Mouse (Mus musculus): Measurements from ENCODE around the gene Ydjc. TPM values are rescaled to one million over a fixed set of nuclear protein-coding genes. Genes with fewer than 3 reads are reported as not detected.
"Not testable (repeated sequence)": the region's sequence is repeated elsewhere in the genome, so short reads cannot be mapped to it uniquely, and the experiment has no call there.

Ydjc gene
- total and polyA plus RNA-seq, 3 experiments: 56.7 to 68.5 TPM; not detected in 1

- H3K27me3 ChIP-seq (ENCODE audit: control insufficient read depth in 1 of 2, insufficient read depth in 2 of 2, low read length in 2 of 2): no peaks in the 10 kb centered on the region
- H3K36me3 ChIP-seq (ENCODE audit: control insufficient read depth in 1 of 2, insufficient read depth in 2 of 2, low read length in 2 of 2): peaks cover 5 to 7% of the 10 kb centered on the region in 2 experiments
- H3K4me1 ChIP-seq (ENCODE audit: control insufficient read depth in 1 of 2, insufficient read depth in 2 of 2, low read length in 2 of 2): peaks cover 2 to 5% of the 10 kb centered on the region in 2 experiments; a peak in 3 of 4 replicates
- no peaks in the 10 kb centered on the region for H3K9me3 ChIP-seq (replicated peaks; ENCODE audit: insufficient read depth, low read length)
- no peak for TF ChIP-seq GABPA (IDR thresholded peaks at IDR 0.05; ENCODE audit: low read depth, low read length)
- peak; percentile 78 for TF ChIP-seq POLR2AphosphoS2 (IDR thresholded peaks at IDR 0.05; ENCODE audit: low read length)
- no peak overlapping the region for H3K27ac ChIP-seq (ENCODE audit: control insufficient read depth, low read depth, low read length)
- no peak overlapping the region for H3K9ac ChIP-seq (ENCODE audit: control insufficient read depth, low read depth, low read length, poor library complexity, severe bottlenecking)
- peaks cover 17% of the 10 kb centered on the region for H3K79me2 ChIP-seq (ENCODE audit: control insufficient read depth, insufficient read depth, low read length, poor library complexity)
- DNase-seq (ENCODE audit: low read depth, low spot score): no peak
- no peak overlapping the region for H3K4me3 ChIP-seq (ENCODE audit: control insufficient read depth in 1 of 2, insufficient read depth in 1 of 2, low read depth in 2 of 2, low read length in 2 of 2)
Measured at GRCm38 (mm10) chr16:17151874-17152273, 7.5 kb downstream of the Ydjc start.

DNA sequence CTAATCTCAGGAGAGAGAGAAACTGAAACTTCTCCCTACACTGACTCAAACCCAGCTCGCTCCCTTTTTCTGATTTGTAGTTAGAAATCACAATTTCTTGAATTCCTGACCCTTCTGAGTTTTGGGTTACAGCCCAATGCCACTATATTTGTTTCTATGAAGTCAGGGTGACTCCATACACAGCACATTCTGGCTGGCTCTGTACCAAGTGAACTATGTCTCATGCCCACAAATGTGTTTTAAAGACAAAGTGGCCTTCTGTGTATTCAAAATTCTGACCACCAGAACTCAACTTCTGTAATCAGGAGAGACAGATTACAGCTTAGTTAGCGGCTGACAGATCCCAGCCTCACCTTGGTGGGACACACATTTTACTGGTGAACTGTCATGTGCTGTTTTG lies 9.9 kb downstream of the Ydjc start:
- Histone ChIP-seq H3K27ac (ENCODE audit: control insufficient read depth, low read depth, low read length) (no peak overlapping the region), H3K36me3 (ENCODE audit: control insufficient read depth in 1 of 2, insufficient read depth in 2 of 2, low read length in 2 of 2) (peaks cover 0 to 18% of the 10 kb centered on the region in 2 experiments; a peak in 2 of 4 replicates), H3K79me2 (ENCODE audit: control insufficient read depth, insufficient read depth, low read length, poor library complexity) (no peaks in the 10 kb centered on the region), H3K4me1 (ENCODE audit: control insufficient read depth in 1 of 2, insufficient read depth in 2 of 2, low read length in 2 of 2) (no peaks in the 10 kb centered on the region), H3K4me3 (ENCODE audit: control insufficient read depth in 1 of 2, insufficient read depth in 1 of 2, low read depth in 2 of 2, low read length in 2 of 2) (no peak overlapping the region), H3K9ac (ENCODE audit: control insufficient read depth, low read depth, low read length, poor library complexity, severe bottlenecking) (no peak overlapping the region), H3K27me3 (ENCODE audit: control insufficient read depth in 1 of 2, insufficient read depth in 2 of 2, low read length in 2 of 2) (no peaks in the 10 kb centered on the region), H3K9me3 (replicated peaks; ENCODE audit: insufficient read depth, low read length) (no peaks in the 10 kb centered on the region)
- TF ChIP-seq ELF1 (IDR thresholded peaks at IDR 0.05; ENCODE audit: low read depth, low read length): no peak
- no peak for TF ChIP-seq USF2 (IDR thresholded peaks at IDR 0.05; ENCODE audit: borderline replicate concordance in 1 of 2, insufficient read depth in 1 of 2, low read depth in 1 of 2, low read length in 2 of 2)
- no peak for TF ChIP-seq CHD2 (IDR thresholded peaks at IDR 0.05; ENCODE audit: low read length)
- no peak for TF ChIP-seq MYB (IDR thresholded peaks at IDR 0.05; ENCODE audit: low read depth, low read length)
- no peak for TF ChIP-seq UBTF (IDR thresholded peaks at IDR 0.05; ENCODE audit: borderline replicate concordance, insufficient read depth, low read depth, low read length)
- TF ChIP-seq HCFC1 (IDR thresholded peaks at IDR 0.05; ENCODE audit: low read depth, low read length): no peak
- TF ChIP-seq E2F4 (IDR thresholded peaks at IDR 0.05; ENCODE audit: borderline replicate concordance, low read depth, low read length): no peak
- TF ChIP-seq NRF1 (IDR thresholded peaks at IDR 0.05; ENCODE audit: insufficient read depth, low read depth, low read length, poor library complexity, severe bottlenecking): no peak
- no peak for TF ChIP-seq MEF2A (IDR thresholded peaks at IDR 0.05; ENCODE audit: extremely low read depth, insufficient replicate concordance, low read depth, low read length, poor library complexity, severe bottlenecking)
- no peak for TF ChIP-seq SMC3 (IDR thresholded peaks at IDR 0.05; ENCODE audit: low read depth, low read length)
- TF ChIP-seq USF1 (IDR thresholded peaks at IDR 0.05; ENCODE audit: low read depth, low read length): no peak
- no peak for TF ChIP-seq TAL1 (IDR thresholded peaks at IDR 0.05; ENCODE audit: low read length)
- TF ChIP-seq ZKSCAN1 (IDR thresholded peaks at IDR 0.05; ENCODE audit: low read depth, low read length): no peak
- TF ChIP-seq RAD21 (IDR thresholded peaks at IDR 0.05; ENCODE audit: low read depth, low read length): no peak
- no peak for TF ChIP-seq ZNF384 (IDR thresholded peaks at IDR 0.05; ENCODE audit: low read depth, low read length)
- no peak for TF ChIP-seq MYC (IDR thresholded peaks at IDR 0.05; ENCODE audit: low read depth, low read length)
- DNase-seq (ENCODE audit: low read depth, low spot score): no peak

DNA sequence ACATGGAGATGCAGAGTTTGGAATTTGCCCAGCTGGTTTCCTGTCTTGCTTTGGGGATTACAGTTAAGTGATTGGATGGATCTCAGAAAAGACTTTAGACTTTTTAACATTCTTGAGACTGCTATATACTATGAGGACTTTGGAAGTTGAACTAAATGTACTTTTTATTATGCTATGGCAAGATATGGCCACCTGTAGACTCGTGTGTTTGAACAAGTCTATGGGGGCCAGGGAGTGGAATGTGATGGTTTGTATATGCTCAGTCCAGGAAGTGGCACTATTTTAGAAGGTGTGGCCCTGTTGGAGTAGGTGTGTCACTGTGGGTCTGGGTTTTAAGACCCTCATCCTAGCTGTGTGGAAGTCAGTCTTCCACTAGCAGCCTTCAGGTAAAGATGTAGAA lies 21.1 kb downstream of the Ydjc start:
- not testable (repeated sequence) for H3K4me1 ChIP-seq (ENCODE audit: control insufficient read depth in 1 of 2, insufficient read depth in 2 of 2, low read length in 2 of 2)
- H3K36me3 ChIP-seq (ENCODE audit: control insufficient read depth in 1 of 2, insufficient read depth in 2 of 2, low read length in 2 of 2): peaks cover 0 to 44% of the 10 kb centered on the region in 2 experiments; a peak in 2 of 4 replicates

More for the DNA sequence above, 21.1 kb downstream of the Ydjc start:
- not testable (repeated sequence) for H3K79me2 ChIP-seq (ENCODE audit: control insufficient read depth, insufficient read depth, low read length, poor library complexity); H3K9ac ChIP-seq (ENCODE audit: control insufficient read depth, low read depth, low read length, poor library complexity, severe bottlenecking); H3K27ac ChIP-seq (ENCODE audit: control insufficient read depth, low read depth, low read length); H3K9me3 ChIP-seq (replicated peaks; ENCODE audit: insufficient read depth, low read length); H3K27me3 ChIP-seq (ENCODE audit: control insufficient read depth in 1 of 2, insufficient read depth in 2 of 2, low read length in 2 of 2); H3K4me3 ChIP-seq (ENCODE audit: control insufficient read depth in 1 of 2, insufficient read depth in 1 of 2, low read depth in 2 of 2, low read length in 2 of 2); DNase-seq (ENCODE audit: low read depth, low spot score)

Measured in MEL (cell line).